Mouse (Mus musculus): ENCODE measurements at regions not wholly inside any gene's neighbourhood (a gene's known extent, or its start where the extent isn't known, plus 50 kb on each side); places are given as distances from the start of the nearest gene placed in this dataset.

- peak; percentile 67 for DNase-seq (ENCODE audit: extremely low spot score)
These were observed 77.8 kb downstream of the Rpia start for GRCm38 (mm10) chr6:70714239-70714638.

GRCm38 (mm10) chr6:70713665-70714064, 78.4 kb downstream of the Rpia start:
- no peak for DNase-seq (ENCODE audit: extremely low spot score)

- DNase-seq (ENCODE audit: extremely low spot score), result no peak
These were observed 78.9 kb downstream of the Rpia start for GRCm38 (mm10) chr6:70713118-70713517.

- peak; percentile 63 for DNase-seq (ENCODE audit: extremely low spot score)
These were observed 82.5 kb downstream of the Rpia start for GRCm38 (mm10) chr6:70709338-70710055.

GRCm38 (mm10) chr6:70695596-70695995, 96.4 kb downstream of the Rpia start:
- DNase-seq (ENCODE audit: extremely low spot score), result no peak

Data from embryo, embryonic 9.5 days (tissue).